28 mouse cellular contexts compared by ENCODE assay signal in genomic region chr1:129484266-129485031, GRCm38 (mm10).
"Had no signal": no experiment of that assay in that cellular context is flagged by ENCODE, and none has a peak within 500 bp of the region (broad histone marks: within the 10 kb centered on the region; RNA-seq: fewer than 3 reads in every experiment).

No protein-coding gene starts in this region.

- H3K4me2 ChIP-seq: heart, embryonic 12.5 days; hindbrain, embryonic 12.5 days; hindbrain, embryonic 14.5 days; intestine, embryonic 15.5 days; limb, embryonic 13.5 days; limb, embryonic 15.5 days; liver, embryonic 12.5 days had no signal

- H3K9me3 ChIP-seq: heart, embryonic 10.5 days; heart, embryonic 12.5 days; hindbrain, embryonic 10.5 days; hindbrain, embryonic 12.5 days; intestine, embryonic 15.5 days; limb, embryonic 13.5 days; limb, embryonic 15.5 days; liver, embryonic 12.5 days had no signal

- DNase-seq: gastrocnemius, adult 2 months; gastrocnemius, postnatal 10 days; gastrocnemius, postnatal 25 days; heart, adult 18-20 months; heart, postnatal 10 days; heart, postnatal 4 days; kidney, adult 18-20 months; kidney, adult 8-10 months; kidney, postnatal 10 days; kidney, postnatal 25 days; kidney, postnatal 4 days; layer of hippocampus, adult 9-11 months; layer of hippocampus, postnatal 36 days; left cerebral cortex, postnatal 4 days had no signal

- H3K36me3 ChIP-seq: heart, embryonic 10.5 days; heart, embryonic 12.5 days; hindbrain, embryonic 10.5 days; hindbrain, embryonic 12.5 days; intestine, embryonic 15.5 days; limb, embryonic 13.5 days; limb, embryonic 15.5 days; liver, embryonic 12.5 days had no signal

- H3K27ac ChIP-seq: gastrocnemius, adult 2 months; heart, embryonic 10.5 days; hindbrain, embryonic 10.5 days; hindbrain, embryonic 12.5 days; hindbrain, embryonic 14.5 days; intestine, embryonic 15.5 days; layer of hippocampus, adult 2 months; limb, embryonic 13.5 days; limb, embryonic 15.5 days; liver, embryonic 12.5 days; liver, embryonic 14.5 days had no signal

- H3K27me3 ChIP-seq: heart, embryonic 12.5 days; hindbrain, embryonic 12.5 days; intestine, embryonic 15.5 days; limb, embryonic 13.5 days; limb, embryonic 15.5 days; liver, embryonic 12.5 days had no signal

- H3K4me1 ChIP-seq: heart, embryonic 10.5 days; hindbrain, embryonic 10.5 days; hindbrain, embryonic 12.5 days; intestine, embryonic 15.5 days; limb, embryonic 13.5 days; limb, embryonic 15.5 days; liver, embryonic 12.5 days had no signal

- H3K9ac ChIP-seq: heart, embryonic 12.5 days; hindbrain, embryonic 12.5 days; hindbrain, embryonic 14.5 days; intestine, embryonic 15.5 days; limb, embryonic 13.5 days; limb, embryonic 15.5 days; liver, embryonic 12.5 days; liver, embryonic 14.5 days had no signal

- ATAC-seq: hindbrain, embryonic 16.5 days; inflammation-experienced regulatory T-cells, adult 6 months; intestine, embryonic 15.5 days; intestine, postnatal 0 days; liver, embryonic 12.5 days had no signal

- H3K4me3 ChIP-seq: gastrocnemius, adult 2 months; heart, embryonic 10.5 days; heart, embryonic 12.5 days; hindbrain, embryonic 10.5 days; hindbrain, embryonic 12.5 days; intestine, embryonic 15.5 days; layer of hippocampus, adult 2 months; limb, embryonic 13.5 days; limb, embryonic 15.5 days; liver, embryonic 12.5 days had no signal
